In the genomic region with DNA sequence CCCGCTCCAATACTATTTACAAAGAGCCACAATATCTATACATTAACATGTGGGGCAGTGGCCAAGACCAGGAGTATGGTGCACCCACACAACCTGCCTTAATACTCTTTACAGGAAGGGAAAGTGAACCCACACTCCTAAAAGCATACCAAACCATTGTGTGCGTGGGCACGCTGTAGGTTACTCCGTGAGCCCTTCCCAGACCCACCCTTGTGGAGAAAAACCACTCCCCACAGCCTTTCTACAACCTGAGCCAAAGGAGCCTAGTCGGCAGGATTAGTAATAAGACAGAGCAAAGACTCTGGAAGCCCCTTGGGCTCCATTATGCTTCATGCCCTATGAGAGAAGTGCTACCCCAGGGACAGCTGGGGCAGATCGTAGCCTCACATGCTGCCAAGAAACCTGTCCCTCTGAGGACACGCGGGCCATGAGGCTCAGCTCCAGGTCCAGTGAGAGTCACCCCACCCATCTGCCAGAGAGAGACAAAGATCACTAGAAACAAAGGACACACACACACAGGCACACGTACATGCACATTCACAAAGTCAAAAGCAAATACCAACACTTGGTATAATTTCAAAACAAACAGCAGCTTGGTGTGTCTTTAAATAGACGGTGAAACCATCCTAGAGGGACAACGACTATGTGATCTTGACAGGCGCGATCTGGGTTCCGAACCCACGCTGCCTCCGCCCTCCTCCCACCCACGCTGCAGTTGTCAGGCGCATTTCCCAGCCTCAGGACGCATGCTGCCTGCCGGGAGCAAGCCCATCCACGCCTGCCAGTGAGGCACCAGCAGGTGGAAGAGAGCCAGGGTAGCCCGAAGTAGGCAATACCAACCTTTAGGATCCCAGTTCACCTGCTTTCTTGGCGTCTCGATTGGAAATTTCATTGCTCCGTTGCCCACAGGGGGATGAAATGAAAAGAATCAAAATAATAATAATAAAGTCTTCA, we compare ENCODE assay signal across 7 mouse cellular contexts. TPM values are rescaled to one million over a fixed set of nuclear protein-coding genes. Genes with fewer than 3 reads are reported as not detected.
DNase-seq lines count a peak whose midpoint lies in the region; ATAC-seq lines count a peak whose summit lies in the region.

No protein-coding gene starts in this region.

- peak overlapping the region; percentile 59 for H3K4me3 ChIP-seq in embryonic facial prominence, embryonic 12.5 days
- H3K4me3 ChIP-seq in intestine, embryonic 15.5 days (replicated peaks), result peak overlapping the region; percentile 61
- H3K4me3 ChIP-seq in liver, embryonic 13.5 days (replicated peaks), result no peak overlapping the region
- peak overlapping the region; percentile 60 for H3K4me3 ChIP-seq in stomach, embryonic 16.5 days (replicated peaks; ENCODE audit: low read length)

- H3K27ac ChIP-seq in embryonic facial prominence, embryonic 12.5 days, result no peak overlapping the region
- H3K27ac ChIP-seq in intestine, embryonic 15.5 days, result no peak overlapping the region
- H3K27ac ChIP-seq in liver, embryonic 13.5 days, result no peak overlapping the region
- H3K27ac ChIP-seq in stomach, embryonic 16.5 days (ENCODE audit: low read length), result no peak overlapping the region

- WGBS in embryonic facial prominence, embryonic 12.5 days, result 18% methylated on average over 25 of the region's 25 CpGs
- WGBS in intestine, embryonic 15.5 days, result 21% methylated on average over 25 of the region's 25 CpGs
- WGBS in liver, embryonic 13.5 days (ENCODE audit: insufficient replicate concordance), result 22% methylated on average over 25 of the region's 25 CpGs
- 19% methylated on average over 25 of the region's 25 CpGs for WGBS in stomach, embryonic 16.5 days

- DNase-seq in B cell, adult 2 months, result peak; percentile 39 to 46
- DNase-seq in ES-CJ7 (ENCODE audit: low read depth, low spot score), result peak; percentile 21
- no peak for DNase-seq in liver, embryonic 13.5 days
- no peak for DNase-seq in gastrocnemius, postnatal 25 days

- peaks cover 69% of the 10 kb centered on the region for H3K27me3 ChIP-seq in embryonic facial prominence, embryonic 12.5 days
- H3K27me3 ChIP-seq in intestine, embryonic 15.5 days (replicated peaks), result peaks cover 64% of the 10 kb centered on the region
- H3K27me3 ChIP-seq in liver, embryonic 13.5 days, result peaks cover 65% of the 10 kb centered on the region
- H3K27me3 ChIP-seq in stomach, embryonic 16.5 days (ENCODE audit: control insufficient read depth, insufficient read depth, low read length), result peaks cover 53% of the 10 kb centered on the region

- H3K36me3 ChIP-seq in embryonic facial prominence, embryonic 12.5 days, result no peaks in the 10 kb centered on the region
- no peaks in the 10 kb centered on the region for H3K36me3 ChIP-seq in intestine, embryonic 15.5 days
- no peaks in the 10 kb centered on the region for H3K36me3 ChIP-seq in liver, embryonic 13.5 days
- no peaks in the 10 kb centered on the region for H3K36me3 ChIP-seq in stomach, embryonic 16.5 days (ENCODE audit: control insufficient read depth, insufficient read depth, low read length)

- peaks cover 15% of the 10 kb centered on the region for H3K4me1 ChIP-seq in embryonic facial prominence, embryonic 12.5 days
- no peaks in the 10 kb centered on the region for H3K4me1 ChIP-seq in intestine, embryonic 15.5 days (replicated peaks)
- H3K4me1 ChIP-seq in liver, embryonic 13.5 days (replicated peaks), result 0 out of 2 replicates have a peak, but pooled peaks cover 4% of the 10 kb centered on the region
- peaks cover 8% of the 10 kb centered on the region; the same call in 1 of the 2 replicates for H3K4me1 ChIP-seq in stomach, embryonic 16.5 days (ENCODE audit: control insufficient read depth, insufficient read depth, low read length)

- H3K4me2 ChIP-seq in embryonic facial prominence, embryonic 12.5 days (replicated peaks), result peak overlapping the region; percentile 99
- peak overlapping the region; percentile 99 for H3K4me2 ChIP-seq in intestine, embryonic 15.5 days (replicated peaks)
- peak overlapping the region; percentile 67 for H3K4me2 ChIP-seq in liver, embryonic 13.5 days
- peak overlapping the region; percentile 96 for H3K4me2 ChIP-seq in stomach, embryonic 16.5 days (ENCODE audit: low read depth, low read length)

- H3K9me3 ChIP-seq in embryonic facial prominence, embryonic 12.5 days, result no peaks in the 10 kb centered on the region
- H3K9me3 ChIP-seq in intestine, embryonic 15.5 days, result no peaks in the 10 kb centered on the region
- H3K9me3 ChIP-seq in liver, embryonic 13.5 days (replicated peaks), result no peaks in the 10 kb centered on the region
- H3K9me3 ChIP-seq in stomach, embryonic 16.5 days (replicated peaks; ENCODE audit: control insufficient read depth, low read length), result no peaks in the 10 kb centered on the region

- peak overlapping the region; percentile 61; the same call in 1 of the 2 replicates for H3K9ac ChIP-seq in embryonic facial prominence, embryonic 12.5 days
- H3K9ac ChIP-seq in intestine, embryonic 15.5 days, result no peak overlapping the region
- no peak overlapping the region for H3K9ac ChIP-seq in liver, embryonic 13.5 days
- H3K9ac ChIP-seq in stomach, embryonic 16.5 days (ENCODE audit: low read length), result no peak overlapping the region; the same call in 1 of the 2 replicates

- no peak for ATAC-seq in embryonic facial prominence, embryonic 12.5 days (ENCODE audit: insufficient number of reproducible peaks, insufficient read depth, low FRiP score, low TSS enrichment)
- no peak for ATAC-seq in intestine, embryonic 15.5 days
- no peak for ATAC-seq in liver, embryonic 13.5 days (ENCODE audit: low read depth)
- ATAC-seq in stomach, embryonic 16.5 days (ENCODE audit: insufficient read depth, low FRiP score), result no peak

RNA-seq across cellular contexts. Expression of gene Kcnk10, which starts 4.5 kb away (rescaled TPM):
- 2.9 and 4.0 TPM in 2 replicates for polyA plus RNA-seq in embryonic facial prominence, embryonic 12.5 days (2016; fragmentation: Nextera tagmentation; extraction: Ambion mirVana)
- polyA plus RNA-seq in intestine, embryonic 15.5 days (2015; fragmentation: Nextera tagmentation; extraction: Ambion mirVana), result 1.1 and 1.7 TPM in 2 replicates
- not detected in 2 replicates for polyA plus RNA-seq in liver, embryonic 13.5 days (2015; fragmentation: Nextera tagmentation; extraction: Ambion mirVana)
- polyA plus RNA-seq in stomach, embryonic 16.5 days (2015; fragmentation: Nextera tagmentation; extraction: Ambion mirVana), result 0.79 and 1.6 TPM in 2 replicates
- total RNA-seq in gastrocnemius, postnatal 25 days (2021), result not detected

RNA-seq across cellular contexts. Expression of gene Spata7, which starts 54.4 kb away (rescaled TPM):
- polyA plus RNA-seq in embryonic facial prominence, embryonic 12.5 days (2016; fragmentation: Nextera tagmentation; extraction: Ambion mirVana), result 22.9 and 23.3 TPM in 2 replicates
- 9.4 and 10.8 TPM in 2 replicates for polyA plus RNA-seq in intestine, embryonic 15.5 days (2015; fragmentation: Nextera tagmentation; extraction: Ambion mirVana)
- polyA plus RNA-seq in liver, embryonic 13.5 days (2015; fragmentation: Nextera tagmentation; extraction: Ambion mirVana), result 2.4 and 3.1 TPM in 2 replicates
- 10.2 and 10.5 TPM in 2 replicates for polyA plus RNA-seq in stomach, embryonic 16.5 days (2015; fragmentation: Nextera tagmentation; extraction: Ambion mirVana)
- 1 to 10 TPM; 3.9 to 4.1 TPM for total RNA-seq in gastrocnemius, postnatal 25 days (2021)

Comparison
In these comparisons a context has a peak if more than half of its experiments do, and no peak if none do; other contexts are left out.
1. DNase-seq: peak in B cell, adult 2 months (2 of 2) and ES-CJ7 (single experiment); none in liver, embryonic 13.5 days (single experiment) and gastrocnemius, postnatal 25 days (single experiment).
2. Peak in every context shown above with its lines, with median percentiles within 50 percentile points of each other: H3K4me2 ChIP-seq.